Mouse (Mus musculus) cerebellum, adult 2 months (tissue): ENCODE data around the gene Tbc1d8b.

Experiments
- CTCF ChIP-seq: fragments of 200-500 bp; IDR thresholded peaks from 2 replicates; pipeline ENCODE4 v1.5.1; 2011; ENCODE audit warnings: low read depth, mild to moderate bottlenecking, control low read depth, low read length, moderate library complexity, borderline replicate concordance; ENCODE audit not compliant: insufficient read depth
- POLR2A ChIP-seq: fragments of 200-500 bp; IDR thresholded peaks from 2 replicates; pipeline ENCODE4 v1.6.1; 2011; ENCODE audit warnings: low read length, control low read depth, borderline replicate concordance; ENCODE audit not compliant: insufficient read depth

GRCm38 (mm10) chrX:139653292-139653691 is 31.5 kb upstream of the Tbc1d8b start:
- no peak for TF ChIP-seq POLR2A
- no peak for TF ChIP-seq CTCF
